Mouse (Mus musculus): ENCODE measurements at regions not wholly inside any gene's neighbourhood (a gene's known extent, or its start where the extent isn't known, plus 50 kb on each side); places are given as distances from the start of the nearest gene placed in this dataset.

DNA sequence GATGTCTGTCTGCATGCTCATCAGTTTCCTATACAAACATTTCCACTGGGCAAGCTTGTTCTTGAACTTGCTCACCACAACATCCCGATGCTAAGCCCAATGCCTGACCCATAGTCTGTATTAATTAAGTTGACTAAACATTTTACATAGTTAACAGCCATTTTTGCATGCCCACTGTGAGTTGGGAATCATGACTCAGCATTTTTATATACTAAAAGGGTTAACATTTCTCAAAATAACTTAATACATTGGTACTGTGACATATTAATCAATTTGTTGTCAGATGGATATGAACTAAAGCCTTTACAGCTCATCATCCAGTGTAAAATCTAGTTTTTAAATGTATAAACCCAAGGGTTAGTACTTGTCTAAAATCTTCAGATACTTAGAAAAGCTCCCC is 1461.4 kb downstream of the Slc22a22 start:
- no peak for ATAC-seq (replicated peaks)
- Histone ChIP-seq H3K27ac (replicated peaks) (no peak overlapping the region), H3K9ac (replicated peaks) (no peak overlapping the region), H3K4me3 (no peak overlapping the region), H3K27me3 (no peaks in the 10 kb centered on the region), H3K36me3 (no peaks in the 10 kb centered on the region), H3K4me1 (no peaks in the 10 kb centered on the region), H3K4me2 (replicated peaks) (no peak overlapping the region), H3K9me3 (no peaks in the 10 kb centered on the region)
- 80% methylated on average over 1 of the region's 1 CpGs for WGBS

DNA sequence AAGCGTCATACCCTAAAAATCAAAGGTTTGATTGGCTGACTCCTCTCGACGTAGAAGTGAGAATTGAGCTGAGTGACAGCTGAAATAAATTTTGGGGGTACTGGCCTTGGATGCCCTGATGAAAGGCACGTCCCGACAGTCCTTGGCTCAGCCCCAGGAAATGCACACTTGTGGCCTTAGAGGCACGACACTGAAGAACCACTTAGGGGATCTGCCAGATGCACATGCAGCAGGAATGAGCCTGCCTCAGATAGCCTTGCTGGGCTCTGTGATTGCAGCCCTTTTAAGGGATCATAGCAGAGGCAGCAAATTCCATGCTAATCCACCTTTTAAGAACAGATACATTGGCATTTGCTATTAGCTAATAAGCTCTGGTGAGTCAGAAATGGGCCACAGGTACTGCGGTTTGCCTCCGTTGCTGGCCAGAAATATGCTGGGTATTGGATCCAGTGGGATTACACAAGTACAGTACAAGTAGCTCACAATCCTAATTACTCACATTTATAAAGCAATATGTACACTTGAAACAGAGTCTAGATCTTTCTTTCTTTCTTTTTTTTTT is 1463.3 kb downstream of the Slc22a22 start:
- WGBS, result 73% methylated on average over 8 of the region's 8 CpGs
- no peak overlapping the region for H3K27ac ChIP-seq (replicated peaks)
- H3K4me1 ChIP-seq, result no peaks in the 10 kb centered on the region
- no peaks in the 10 kb centered on the region for H3K36me3 ChIP-seq
- no peak overlapping the region for H3K9ac ChIP-seq (replicated peaks)
- no peaks in the 10 kb centered on the region for H3K9me3 ChIP-seq
- no peak overlapping the region for H3K4me3 ChIP-seq
- no peaks in the 10 kb centered on the region for H3K27me3 ChIP-seq
- no peak for ATAC-seq (replicated peaks)
- H3K4me2 ChIP-seq (replicated peaks), result no peak overlapping the region

- 55% methylated on average over 5 of the region's 5 CpGs for WGBS
- Histone ChIP-seq H3K9ac (replicated peaks) (no peak overlapping the region), H3K4me2 (replicated peaks) (no peak overlapping the region), H3K9me3 (no peaks in the 10 kb centered on the region), H3K36me3 (no peaks in the 10 kb centered on the region), H3K4me3 (no peak overlapping the region), H3K4me1 (no peaks in the 10 kb centered on the region), H3K27me3 (no peaks in the 10 kb centered on the region), H3K27ac (replicated peaks) (no peak overlapping the region)
- ATAC-seq (replicated peaks), result no peak
These were observed 1468.7 kb downstream of the Slc22a22 start for GRCm38 (mm10) chr15:56008603-56009174.

- no peak for ATAC-seq (replicated peaks)
- 38% methylated on average over 3 of the region's 3 CpGs for WGBS
These were observed 1470.0 kb downstream of the Slc22a22 start for GRCm38 (mm10) chr15:56007376-56007775.

DNA sequence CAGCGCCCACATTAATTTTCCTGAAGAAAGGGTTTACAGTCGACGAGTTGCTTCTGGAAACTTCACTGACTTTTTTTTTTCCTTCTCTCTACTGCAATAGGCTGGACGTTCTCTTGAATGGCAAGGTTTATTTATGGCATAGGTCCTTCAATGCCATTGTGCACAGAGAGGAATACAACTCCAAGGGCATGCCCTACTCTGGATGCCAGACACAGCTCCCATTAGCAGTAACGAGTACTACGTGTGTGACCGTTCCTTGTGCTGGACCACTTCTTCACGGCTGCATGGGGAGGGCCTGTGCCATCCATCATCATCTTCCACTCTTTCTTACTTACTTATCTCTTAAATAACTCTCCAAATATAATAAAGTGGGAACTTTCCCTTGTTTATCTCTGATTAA is 1472.1 kb downstream of the Slc22a22 start:
- H3K9ac ChIP-seq (replicated peaks), result no peak overlapping the region
- H3K4me3 ChIP-seq, result no peak overlapping the region
- ATAC-seq (replicated peaks), result no peak
- no peaks in the 10 kb centered on the region for H3K36me3 ChIP-seq
- WGBS, result 62% methylated on average over 8 of the region's 8 CpGs
- H3K4me1 ChIP-seq, result no peaks in the 10 kb centered on the region
- no peaks in the 10 kb centered on the region for H3K9me3 ChIP-seq
- H3K27me3 ChIP-seq, result no peaks in the 10 kb centered on the region
- no peak overlapping the region for H3K4me2 ChIP-seq (replicated peaks)
- H3K27ac ChIP-seq (replicated peaks), result no peak overlapping the region

More at GRCm38 (mm10) chr15:56007376-56007775, 1470.0 kb downstream of the Slc22a22 start:
- Histone ChIP-seq H3K9ac (replicated peaks) (no peak overlapping the region), H3K27me3 (no peaks in the 10 kb centered on the region), H3K4me2 (replicated peaks) (no peak overlapping the region), H3K36me3 (no peaks in the 10 kb centered on the region), H3K4me3 (no peak overlapping the region), H3K9me3 (no peaks in the 10 kb centered on the region), H3K27ac (replicated peaks) (no peak overlapping the region), H3K4me1 (no peaks in the 10 kb centered on the region)

GRCm38 (mm10) chr15:56003921-56004320 is 1473.5 kb downstream of the Slc22a22 start:
- no peak overlapping the region for H3K4me2 ChIP-seq (replicated peaks)
- H3K4me3 ChIP-seq, result no peak overlapping the region
- H3K27me3 ChIP-seq, result no peaks in the 10 kb centered on the region
- no peak overlapping the region for H3K27ac ChIP-seq (replicated peaks)
- H3K4me1 ChIP-seq, result no peaks in the 10 kb centered on the region
- no peaks in the 10 kb centered on the region for H3K36me3 ChIP-seq
- no peaks in the 10 kb centered on the region for H3K9me3 ChIP-seq
- WGBS, result 85% methylated on average over 3 of the region's 3 CpGs
- no peak overlapping the region for H3K9ac ChIP-seq (replicated peaks)
- ATAC-seq (replicated peaks), result no peak

GRCm38 (mm10) chr15:55999605-56000004 is 1477.8 kb downstream of the Slc22a22 start:
- Histone ChIP-seq H3K27me3 (no peaks in the 10 kb centered on the region), H3K4me3 (no peak overlapping the region), H3K4me2 (replicated peaks) (no peak overlapping the region), H3K9ac (replicated peaks) (no peak overlapping the region), H3K27ac (replicated peaks) (no peak overlapping the region), H3K4me1 (no peaks in the 10 kb centered on the region), H3K9me3 (no peaks in the 10 kb centered on the region), H3K36me3 (no peaks in the 10 kb centered on the region)
- ATAC-seq (replicated peaks), result no peak
- 89% methylated on average over 4 of the region's 4 CpGs for WGBS

DNA sequence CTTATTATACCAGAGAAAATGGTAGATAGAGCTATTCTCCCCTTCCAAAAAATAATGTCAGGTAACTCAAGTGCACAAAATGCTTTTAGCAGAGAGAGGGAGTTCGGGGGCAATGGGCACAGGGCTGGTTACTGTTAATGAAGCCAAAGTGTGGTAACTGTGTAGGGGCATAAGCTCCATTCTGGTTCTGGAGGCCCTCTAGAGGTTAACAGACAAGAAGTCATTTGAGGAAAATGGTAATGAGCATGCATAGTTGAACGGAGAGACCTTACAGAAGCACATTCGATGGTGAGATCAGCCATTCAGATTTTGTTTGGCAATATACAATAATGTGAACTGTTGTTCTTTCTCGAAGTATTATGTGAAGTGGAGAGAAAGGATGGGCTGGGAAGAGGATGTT is 1479.4 kb downstream of the Slc22a22 start:
- Histone ChIP-seq H3K4me1 (no peaks in the 10 kb centered on the region), H3K27ac (replicated peaks) (no peak overlapping the region), H3K4me2 (replicated peaks) (no peak overlapping the region), H3K36me3 (no peaks in the 10 kb centered on the region), H3K9me3 (no peaks in the 10 kb centered on the region), H3K4me3 (no peak overlapping the region), H3K9ac (replicated peaks) (no peak overlapping the region), H3K27me3 (no peaks in the 10 kb centered on the region)
- no peak for ATAC-seq (replicated peaks)
- WGBS, result 74% methylated on average over 4 of the region's 4 CpGs

- no peak for ATAC-seq (replicated peaks)
- WGBS, result 84% methylated on average over 3 of the region's 3 CpGs
- H3K9ac ChIP-seq (replicated peaks), result no peak overlapping the region
These were observed 1482.7 kb downstream of the Slc22a22 start for GRCm38 (mm10) chr15:55994680-55995079.

DNA sequence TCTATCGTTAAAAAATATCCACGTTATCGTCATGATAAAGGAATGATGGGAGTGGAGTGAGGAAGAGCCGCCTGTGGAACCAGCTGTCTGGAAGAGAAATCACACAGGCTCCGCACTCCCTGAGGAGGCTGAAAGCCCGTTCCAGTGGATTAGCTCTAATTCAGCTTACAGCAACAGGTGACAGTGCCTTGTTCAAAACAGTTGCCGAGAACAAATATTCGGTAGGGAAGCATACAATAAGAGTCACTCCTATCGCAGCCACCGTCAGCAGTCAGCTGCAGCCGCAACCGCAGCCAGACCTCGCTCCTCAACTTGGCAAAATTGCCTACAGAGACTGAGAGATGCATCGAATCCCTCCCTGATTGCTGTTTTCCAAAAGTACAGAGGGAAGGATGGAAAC is 1501.6 kb downstream of the Slc22a22 start:
- no peaks in the 10 kb centered on the region for H3K36me3 ChIP-seq
- H3K9me3 ChIP-seq, result no peaks in the 10 kb centered on the region
- ATAC-seq (replicated peaks), result no peak
- no peaks in the 10 kb centered on the region for H3K4me1 ChIP-seq
- no peak overlapping the region for H3K4me2 ChIP-seq (replicated peaks)
- WGBS, result 78% methylated on average over 14 of the region's 14 CpGs
- H3K4me3 ChIP-seq, result no peak overlapping the region
- no peaks in the 10 kb centered on the region for H3K27me3 ChIP-seq
- no peak overlapping the region for H3K27ac ChIP-seq (replicated peaks)
- no peak overlapping the region for H3K9ac ChIP-seq (replicated peaks)

More at GRCm38 (mm10) chr15:55994680-55995079, 1482.7 kb downstream of the Slc22a22 start:
- Histone ChIP-seq H3K27me3 (no peaks in the 10 kb centered on the region), H3K36me3 (no peaks in the 10 kb centered on the region), H3K4me3 (no peak overlapping the region), H3K4me2 (replicated peaks) (no peak overlapping the region), H3K4me1 (no peaks in the 10 kb centered on the region), H3K9me3 (no peaks in the 10 kb centered on the region), H3K27ac (replicated peaks) (no peak overlapping the region)

DNA sequence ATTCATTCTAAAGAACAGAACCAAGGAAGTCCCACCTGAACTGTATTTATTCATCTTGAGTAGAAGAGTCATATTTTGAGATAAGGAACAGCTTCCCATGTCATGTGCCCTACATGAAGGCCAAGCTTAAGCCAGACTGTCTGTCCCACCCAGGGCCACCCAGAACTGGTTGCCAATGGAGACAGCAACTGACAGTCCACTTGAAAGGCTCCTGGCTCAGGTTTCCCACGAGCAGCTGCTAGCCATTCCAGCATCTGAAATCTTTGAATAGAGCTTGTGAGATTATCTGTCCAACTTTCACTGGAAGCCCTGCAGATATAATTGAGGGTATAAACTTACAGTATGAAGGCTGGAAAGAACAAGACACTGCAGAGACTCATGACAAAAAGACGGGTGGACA is 1510.6 kb downstream of the Slc22a22 start:
- Histone ChIP-seq H3K4me2 (replicated peaks) (no peak overlapping the region), H3K9ac (replicated peaks) (no peak overlapping the region), H3K4me1 (no peaks in the 10 kb centered on the region), H3K27ac (replicated peaks) (no peak overlapping the region), H3K36me3 (no peaks in the 10 kb centered on the region), H3K27me3 (no peaks in the 10 kb centered on the region), H3K9me3 (no peaks in the 10 kb centered on the region), H3K4me3 (no peak overlapping the region)
- 30% methylated on average over 2 of the region's 2 CpGs for whole genome bisulfite sequencing
- ATAC-seq (replicated peaks), result no peak

GRCm38 (mm10) chr15:55965296-55965695 is 1512.1 kb downstream of the Slc22a22 start:
- Histone ChIP-seq H3K27ac (replicated peaks) (no peak overlapping the region), H3K9ac (replicated peaks) (no peak overlapping the region), H3K4me1 (no peaks in the 10 kb centered on the region), H3K4me3 (no peak overlapping the region), H3K9me3 (no peaks in the 10 kb centered on the region), H3K36me3 (no peaks in the 10 kb centered on the region), H3K27me3 (no peaks in the 10 kb centered on the region), H3K4me2 (replicated peaks) (no peak overlapping the region)
- no peak for ATAC-seq (replicated peaks)
- WGBS, result 69% methylated on average over 7 of the region's 7 CpGs

- Histone ChIP-seq H3K4me2 (replicated peaks) (no peak overlapping the region), H3K4me1 (no peaks in the 10 kb centered on the region), H3K9me3 (no peaks in the 10 kb centered on the region), H3K36me3 (no peaks in the 10 kb centered on the region), H3K27ac (replicated peaks) (no peak overlapping the region), H3K4me3 (no peak overlapping the region), H3K9ac (replicated peaks) (no peak overlapping the region), H3K27me3 (no peaks in the 10 kb centered on the region)
- 93% methylated on average over 3 of the region's 3 CpGs for WGBS
- no peak for ATAC-seq (replicated peaks)
These were observed 1515.3 kb downstream of the Slc22a22 start for GRCm38 (mm10) chr15:55962093-55962492.

All from forebrain, embryonic 15.5 days (tissue).